Mouse (Mus musculus): ENCODE data around the gene Flad1. TPM values are rescaled to one million over a fixed set of nuclear protein-coding genes. Genes with fewer than 3 reads are reported as not detected.

The Flad1 gene
- polyA plus RNA-seq, 1 experiment, result 45.4 TPM

GRCm38 (mm10) chr3:89361675-89362074, 50.0 kb downstream of the Flad1 start, which contains the start of gene Dcst2:
Dcst2 (plus strand) TSS chr3:89361975.
- no peaks in the 10 kb centered on the region for H3K4me1 ChIP-seq (ENCODE audit: control insufficient read depth, insufficient read depth, low read length)

GRCm38 (mm10) chr3:89360237-89360636, 51.4 kb downstream of the Flad1 start:
- Histone ChIP-seq H3K4me1 (ENCODE audit: control insufficient read depth, insufficient read depth, low read length) (no peaks in the 10 kb centered on the region), H3K4me3 (ENCODE audit: insufficient read depth, low read length) (no peak overlapping the region), H3K27ac (ENCODE audit: insufficient read depth, low read length) (no peak overlapping the region)
- TF ChIP-seq CTCF (IDR thresholded peaks at IDR 0.05; ENCODE audit: extremely low read depth, insufficient read depth, low read length) (no peak), POLR2A (IDR thresholded peaks at IDR 0.05; ENCODE audit: extremely low read depth, insufficient read depth, low read length) (no peak)

More at GRCm38 (mm10) chr3:89361675-89362074, 50.0 kb downstream of the Flad1 start, which contains the start of gene Dcst2:
- TF ChIP-seq POLR2A (IDR thresholded peaks at IDR 0.05; ENCODE audit: extremely low read depth, insufficient read depth, low read length) (no peak), CTCF (IDR thresholded peaks at IDR 0.05; ENCODE audit: extremely low read depth, insufficient read depth, low read length) (no peak)
- no peak within 1 kb of the TSS for H3K27ac ChIP-seq (ENCODE audit: insufficient read depth, low read length)
- no peak within 1 kb of the TSS for H3K4me3 ChIP-seq (ENCODE audit: insufficient read depth, low read length)

- Histone ChIP-seq H3K4me3 (ENCODE audit: insufficient read depth, low read length) (no peak overlapping the region), H3K4me1 (ENCODE audit: control insufficient read depth, insufficient read depth, low read length) (no peaks in the 10 kb centered on the region), H3K27ac (ENCODE audit: insufficient read depth, low read length) (no peak overlapping the region)
- TF ChIP-seq POLR2A (IDR thresholded peaks at IDR 0.05; ENCODE audit: extremely low read depth, insufficient read depth, low read length) (no peak), CTCF (IDR thresholded peaks at IDR 0.05; ENCODE audit: extremely low read depth, insufficient read depth, low read length) (no peak)
Observed at GRCm38 (mm10) chr3:89359630-89360029, 52.0 kb downstream of the Flad1 start.

- Histone ChIP-seq H3K27ac (ENCODE audit: insufficient read depth, low read length) (no peak overlapping the region), H3K4me1 (ENCODE audit: control insufficient read depth, insufficient read depth, low read length) (no peaks in the 10 kb centered on the region), H3K4me3 (ENCODE audit: insufficient read depth, low read length) (no peak overlapping the region)
- TF ChIP-seq CTCF (IDR thresholded peaks at IDR 0.05; ENCODE audit: extremely low read depth, insufficient read depth, low read length), result no peak
- no peak for TF ChIP-seq POLR2A (IDR thresholded peaks at IDR 0.05; ENCODE audit: extremely low read depth, insufficient read depth, low read length)
Observed at GRCm38 (mm10) chr3:89356029-89356428, 55.6 kb downstream of the Flad1 start.

- Histone ChIP-seq H3K27ac (ENCODE audit: insufficient read depth, low read length) (no peak overlapping the region), H3K4me1 (ENCODE audit: control insufficient read depth, insufficient read depth, low read length) (no peaks in the 10 kb centered on the region), H3K4me3 (ENCODE audit: insufficient read depth, low read length) (no peak overlapping the region)
- TF ChIP-seq POLR2A (IDR thresholded peaks at IDR 0.05; ENCODE audit: extremely low read depth, insufficient read depth, low read length) (no peak), CTCF (IDR thresholded peaks at IDR 0.05; ENCODE audit: extremely low read depth, insufficient read depth, low read length) (no peak)
Observed at GRCm38 (mm10) chr3:89355512-89355902, 56.2 kb downstream of the Flad1 start.

GRCm38 (mm10) chr3:89354816-89355511, 56.7 kb downstream of the Flad1 start:
- Histone ChIP-seq H3K27ac (ENCODE audit: insufficient read depth, low read length) (no peak overlapping the region), H3K4me3 (ENCODE audit: insufficient read depth, low read length) (no peak overlapping the region), H3K4me1 (ENCODE audit: control insufficient read depth, insufficient read depth, low read length) (no peaks in the 10 kb centered on the region)
- TF ChIP-seq POLR2A (IDR thresholded peaks at IDR 0.05; ENCODE audit: extremely low read depth, insufficient read depth, low read length) (no peak), CTCF (IDR thresholded peaks at IDR 0.05; ENCODE audit: extremely low read depth, insufficient read depth, low read length) (peak; percentile 88)

- TF ChIP-seq POLR2A (IDR thresholded peaks at IDR 0.05; ENCODE audit: extremely low read depth, insufficient read depth, low read length) (no peak), CTCF (IDR thresholded peaks at IDR 0.05; ENCODE audit: extremely low read depth, insufficient read depth, low read length) (no peak)
- H3K27ac ChIP-seq (ENCODE audit: insufficient read depth, low read length), result no peak overlapping the region
- no peak overlapping the region; the same call in 1 of the 2 replicates for H3K4me3 ChIP-seq (ENCODE audit: insufficient read depth, low read length)
- H3K4me1 ChIP-seq (ENCODE audit: control insufficient read depth, insufficient read depth, low read length), result no peaks in the 10 kb centered on the region
Observed at GRCm38 (mm10) chr3:89351271-89351670, 60.4 kb downstream of the Flad1 start.

Other genes with a start within 250 kb of the Flad1 start
- gene Clk2, start 247.1 kb downstream of the Flad1 start, polyA plus RNA-seq (2012; rRNA removed), result 68.0 and 73.0 TPM in 2 replicates
- gene Scamp3, start 234.4 kb downstream of the Flad1 start, polyA plus RNA-seq (2012; rRNA removed), result 94.5 and 95.7 TPM in 2 replicates
- gene Fam189b, start 228.7 kb downstream of the Flad1 start, polyA plus RNA-seq (2012; rRNA removed), result 84.1 and 86.2 TPM in 2 replicates
- 85.1 and 86.1 TPM in 2 replicates for gene Gba, start 208.9 kb downstream of the Flad1 start, polyA plus RNA-seq (2012; rRNA removed)
- 68.9 and 70.6 TPM in 2 replicates for gene Thbs3, start 196.7 kb downstream of the Flad1 start, polyA plus RNA-seq (2012; rRNA removed)
- 132 and 155 TPM in 2 replicates for gene Mtx1, start 184.8 kb downstream of the Flad1 start, polyA plus RNA-seq (2012; rRNA removed)
- gene Muc1, start 182.8 kb downstream of the Flad1 start, polyA plus RNA-seq (2012; rRNA removed), result 0.88 and 0.95 TPM in 2 replicates
- gene Krtcap2, start 165.9 kb downstream of the Flad1 start, polyA plus RNA-seq (2012; rRNA removed), result 58.2 and 61.9 TPM in 2 replicates
- gene Trim46, start 165.6 kb downstream of the Flad1 start, polyA plus RNA-seq (2012; rRNA removed), result 87.2 and 91.0 TPM in 2 replicates
- gene Dpm3, start 152.5 kb downstream of the Flad1 start, polyA plus RNA-seq (2012; rRNA removed), result 150 and 156 TPM in 2 replicates
- gene Slc50a1, start 141.3 kb downstream of the Flad1 start, polyA plus RNA-seq (2012; rRNA removed), result 106 and 114 TPM in 2 replicates
- 11.7 and 12.7 TPM in 2 replicates for gene Efna1, start 130.7 kb downstream of the Flad1 start, polyA plus RNA-seq (2012; rRNA removed)
- 79.9 and 85.1 TPM in 2 replicates for gene Efna3, start 88.9 kb downstream of the Flad1 start, polyA plus RNA-seq (2012; rRNA removed)
- 0.59 and 1.1 TPM in 2 replicates for gene Efna4, start 73.8 kb downstream of the Flad1 start, polyA plus RNA-seq (2012; rRNA removed)
- 170 and 178 TPM in 2 replicates for gene Adam15, start 61.9 kb downstream of the Flad1 start, polyA plus RNA-seq (2012; rRNA removed)
- gene Dcst2, start 49.9 kb downstream of the Flad1 start, polyA plus RNA-seq (2012; rRNA removed), result 0.61 and 0.75 TPM in 2 replicates
- 0.06 TPM in 1 of 2 replicates, not detected in the other for gene Dcst1, start 46.6 kb downstream of the Flad1 start, polyA plus RNA-seq (2012; rRNA removed)
- gene Zbtb7b, start 17.1 kb downstream of the Flad1 start, polyA plus RNA-seq (2012; rRNA removed), result 14.7 and 18.7 TPM in 2 replicates
- 5.1 and 5.9 TPM in 2 replicates for gene Lenep, start 9.1 kb downstream of the Flad1 start, polyA plus RNA-seq (2012; rRNA removed)
- gene Cks1b, start 6.5 kb upstream of the Flad1 start, polyA plus RNA-seq (2012; rRNA removed), result 5.2 and 5.4 TPM in 2 replicates
- gene Shc1, start 6.6 kb upstream of the Flad1 start, polyA plus RNA-seq (2012; rRNA removed), result 17.5 and 18.0 TPM in 2 replicates
- gene Pygo2, start 18.3 kb upstream of the Flad1 start, polyA plus RNA-seq (2012; rRNA removed), result 43.4 and 47.2 TPM in 2 replicates
- gene Pbxip1, start 24.8 kb upstream of the Flad1 start, polyA plus RNA-seq (2012; rRNA removed), result 38.0 and 39.9 TPM in 2 replicates
- 71.8 and 71.9 TPM in 2 replicates for gene Pmvk, start 42.7 kb upstream of the Flad1 start, polyA plus RNA-seq (2012; rRNA removed)
- 9.5 and 10.9 TPM in 2 replicates for gene Kcnn3, start 108.3 kb upstream of the Flad1 start, polyA plus RNA-seq (2012; rRNA removed)